Mouse (Mus musculus): ENCODE data around the gene Fam234b. TPM values are rescaled to one million over a fixed set of nuclear protein-coding genes. Genes with fewer than 3 reads are reported as not detected.
A peak's percentile ranks its signal among the peaks of the same experiment; 100 is the strongest.

Gene Fam234b
- polyA plus RNA-seq, 1 experiment, result 1.1 TPM

DNA sequence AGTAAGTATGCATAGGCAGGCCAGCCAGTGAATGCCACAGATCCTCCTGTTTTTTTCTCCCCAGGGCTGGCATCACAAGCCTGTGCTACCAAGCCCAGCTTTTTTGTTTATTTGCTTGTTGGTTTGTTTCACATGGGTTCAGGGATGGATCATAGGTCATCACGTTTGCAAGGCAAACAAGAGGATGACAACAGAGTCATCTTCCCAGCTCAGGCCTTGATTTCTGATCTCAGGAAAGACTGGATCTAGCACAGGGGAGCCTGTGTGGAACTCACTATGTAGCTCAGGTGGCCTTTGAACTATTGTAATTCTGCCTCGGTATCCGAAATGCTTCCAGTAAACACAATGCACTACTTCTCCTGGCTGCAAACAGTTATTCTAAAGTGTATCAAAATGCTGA lies 35.5 kb upstream of the Fam234b start:
- no peaks in the 10 kb centered on the region for H3K9me3 ChIP-seq
- peaks cover 4% of the 10 kb centered on the region for H3K36me3 ChIP-seq (replicated peaks; ENCODE audit: low read length)
- H3K27me3 ChIP-seq (replicated peaks), result peaks cover 9% of the 10 kb centered on the region
- no peak overlapping the region for H3K4me3 ChIP-seq (replicated peaks)
- peaks cover 6% of the 10 kb centered on the region; the same call in 1 of the 2 replicates for H3K4me1 ChIP-seq
- TF ChIP-seq GATA1 (IDR thresholded peaks at IDR 0.05; ENCODE audit: borderline replicate concordance, low read length) (no peak), FLI1 (IDR thresholded peaks at IDR 0.05; ENCODE audit: low read length) (no peak)

DNA sequence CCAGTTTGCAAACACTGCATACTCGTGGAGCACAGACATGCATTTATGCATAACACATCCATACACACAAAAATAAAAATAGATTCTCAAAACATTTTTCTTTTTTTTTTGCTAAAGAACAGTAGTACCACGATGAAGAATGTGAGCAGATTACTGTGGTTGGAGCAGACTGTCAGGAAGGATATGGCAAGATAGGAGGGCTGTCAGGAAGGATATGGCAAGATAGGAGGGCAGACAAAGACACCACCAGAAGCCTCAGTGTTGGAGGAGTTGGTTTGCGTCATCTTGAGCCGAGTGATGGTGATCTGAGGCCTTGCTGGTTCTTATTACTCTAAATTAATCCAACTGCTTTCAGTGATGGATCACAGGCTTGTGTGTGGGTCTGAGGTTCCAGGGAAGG lies 34.9 kb upstream of the Fam234b start:
- Histone ChIP-seq H3K4me3 (replicated peaks) (no peak overlapping the region), H3K36me3 (replicated peaks; ENCODE audit: low read length) (peaks cover 4% of the 10 kb centered on the region), H3K4me1 (peaks cover 12% of the 10 kb centered on the region), H3K27me3 (replicated peaks) (peaks cover 15% of the 10 kb centered on the region), H3K9me3 (no peaks in the 10 kb centered on the region)
- TF ChIP-seq FLI1 (IDR thresholded peaks at IDR 0.05; ENCODE audit: low read length), result no peak

DNA sequence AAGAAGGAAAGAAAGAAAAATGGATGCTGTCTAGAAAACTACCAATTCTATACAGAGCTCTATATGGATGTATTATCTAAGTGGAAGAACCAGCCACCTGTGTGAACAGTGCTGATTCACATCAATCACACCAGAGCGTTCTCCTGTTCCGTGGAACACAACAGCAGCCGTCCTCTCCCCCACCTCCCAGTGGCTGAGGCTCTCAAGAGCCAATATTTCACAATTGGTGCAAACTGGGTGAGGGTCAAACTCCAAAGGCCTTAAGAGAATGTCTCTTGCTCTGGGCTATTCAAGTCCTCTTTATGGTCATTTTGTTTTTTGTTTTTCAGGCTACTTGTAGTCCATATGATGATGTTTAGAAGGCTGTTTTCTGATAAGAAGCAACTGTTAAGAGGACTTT lies 32.6 kb upstream of the Fam234b start:
- Histone ChIP-seq H3K9me3 (no peaks in the 10 kb centered on the region), H3K4me3 (replicated peaks) (no peak overlapping the region), H3K4me1 (peaks cover 15% of the 10 kb centered on the region), H3K27me3 (replicated peaks) (peaks cover 9% of the 10 kb centered on the region), H3K36me3 (replicated peaks; ENCODE audit: low read length) (peaks cover 4% of the 10 kb centered on the region)
- TF ChIP-seq GATA1 (IDR thresholded peaks at IDR 0.05; ENCODE audit: borderline replicate concordance, low read length) (no peak), FLI1 (IDR thresholded peaks at IDR 0.05; ENCODE audit: low read length) (no peak)

DNA sequence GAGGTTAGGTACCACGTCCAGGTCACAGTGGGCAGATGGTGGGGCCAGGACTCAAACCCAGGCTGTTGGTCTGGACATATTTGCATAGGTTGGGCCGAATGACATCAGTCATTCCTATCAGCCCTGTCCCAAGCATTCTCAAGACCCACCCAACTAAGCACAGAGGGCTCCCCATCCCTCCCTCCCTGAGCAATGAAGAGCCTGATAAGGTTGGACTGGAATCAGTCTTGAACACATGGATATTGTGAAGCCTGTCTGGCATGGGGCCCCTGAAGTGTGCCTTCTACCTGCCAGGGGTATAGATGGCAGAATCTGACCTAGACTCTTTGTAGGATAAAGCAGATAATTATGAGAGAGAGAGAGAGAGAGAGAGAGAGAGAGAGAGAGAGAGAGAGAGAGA lies 32.1 kb upstream of the Fam234b start:
- H3K4me3 ChIP-seq (replicated peaks), result no peak overlapping the region
- peaks cover 15% of the 10 kb centered on the region for H3K4me1 ChIP-seq
- peaks cover 9% of the 10 kb centered on the region for H3K27me3 ChIP-seq (replicated peaks)
- TF ChIP-seq GATA1 (IDR thresholded peaks at IDR 0.05; ENCODE audit: borderline replicate concordance, low read length) (no peak), FLI1 (IDR thresholded peaks at IDR 0.05; ENCODE audit: low read length) (no peak)
- peaks cover 4% of the 10 kb centered on the region for H3K36me3 ChIP-seq (replicated peaks; ENCODE audit: low read length)
- H3K9me3 ChIP-seq, result no peaks in the 10 kb centered on the region

DNA sequence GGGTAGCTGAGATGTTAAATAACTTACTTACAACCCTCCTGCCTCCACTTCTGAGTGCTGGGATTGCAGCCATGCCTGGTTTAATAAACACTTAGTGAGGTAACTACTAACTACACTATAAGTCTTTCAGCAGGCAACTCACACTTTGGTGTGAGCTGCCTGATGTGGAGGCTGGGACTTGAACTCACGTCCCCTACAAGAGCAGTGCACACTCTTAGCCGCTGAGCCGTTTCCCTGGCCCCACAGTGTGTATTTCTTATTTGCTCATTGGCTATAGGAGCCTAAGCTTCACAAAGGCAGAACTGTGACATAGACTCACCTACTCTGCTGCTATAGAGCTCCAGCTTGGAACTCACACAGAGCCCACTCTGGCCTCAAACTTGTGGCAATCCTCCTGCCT lies 31.5 kb upstream of the Fam234b start:
- H3K4me3 ChIP-seq (replicated peaks), result no peak overlapping the region
- H3K36me3 ChIP-seq (replicated peaks; ENCODE audit: low read length), result peaks cover 4% of the 10 kb centered on the region
- peaks cover 9% of the 10 kb centered on the region for H3K27me3 ChIP-seq (replicated peaks)
- TF ChIP-seq GATA1 (IDR thresholded peaks at IDR 0.05; ENCODE audit: borderline replicate concordance, low read length), result no peak
- no peak for TF ChIP-seq FLI1 (IDR thresholded peaks at IDR 0.05; ENCODE audit: low read length)
- no peaks in the 10 kb centered on the region for H3K9me3 ChIP-seq
- peaks cover 15% of the 10 kb centered on the region for H3K4me1 ChIP-seq

DNA sequence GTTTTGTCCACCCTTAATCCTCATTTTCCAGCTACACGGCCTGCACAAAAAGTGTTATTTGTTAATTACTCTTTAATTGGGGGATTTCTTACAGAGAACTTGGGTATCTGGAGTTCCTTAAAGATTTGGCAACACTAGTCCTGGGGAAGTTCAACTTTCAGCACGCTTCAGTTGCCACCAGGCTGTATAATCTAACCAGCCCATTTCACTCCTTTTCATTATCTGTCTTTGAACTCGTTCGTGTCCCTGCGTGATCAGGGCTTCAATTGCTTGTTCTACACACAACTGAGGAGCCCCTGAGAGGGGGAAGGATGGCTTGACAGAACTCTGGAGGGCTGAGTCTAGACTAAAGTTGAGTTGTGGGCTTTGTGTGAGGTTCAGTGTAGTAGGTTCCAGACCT lies 31.1 kb upstream of the Fam234b start:
- Histone ChIP-seq H3K4me1 (peaks cover 15% of the 10 kb centered on the region), H3K4me3 (replicated peaks) (no peak overlapping the region), H3K9me3 (no peaks in the 10 kb centered on the region), H3K27me3 (replicated peaks) (peaks cover 9% of the 10 kb centered on the region), H3K36me3 (replicated peaks; ENCODE audit: low read length) (peaks cover 4% of the 10 kb centered on the region)
- TF ChIP-seq GATA1 (IDR thresholded peaks at IDR 0.05; ENCODE audit: borderline replicate concordance, low read length) (no peak), FLI1 (IDR thresholded peaks at IDR 0.05; ENCODE audit: low read length) (no peak)

DNA sequence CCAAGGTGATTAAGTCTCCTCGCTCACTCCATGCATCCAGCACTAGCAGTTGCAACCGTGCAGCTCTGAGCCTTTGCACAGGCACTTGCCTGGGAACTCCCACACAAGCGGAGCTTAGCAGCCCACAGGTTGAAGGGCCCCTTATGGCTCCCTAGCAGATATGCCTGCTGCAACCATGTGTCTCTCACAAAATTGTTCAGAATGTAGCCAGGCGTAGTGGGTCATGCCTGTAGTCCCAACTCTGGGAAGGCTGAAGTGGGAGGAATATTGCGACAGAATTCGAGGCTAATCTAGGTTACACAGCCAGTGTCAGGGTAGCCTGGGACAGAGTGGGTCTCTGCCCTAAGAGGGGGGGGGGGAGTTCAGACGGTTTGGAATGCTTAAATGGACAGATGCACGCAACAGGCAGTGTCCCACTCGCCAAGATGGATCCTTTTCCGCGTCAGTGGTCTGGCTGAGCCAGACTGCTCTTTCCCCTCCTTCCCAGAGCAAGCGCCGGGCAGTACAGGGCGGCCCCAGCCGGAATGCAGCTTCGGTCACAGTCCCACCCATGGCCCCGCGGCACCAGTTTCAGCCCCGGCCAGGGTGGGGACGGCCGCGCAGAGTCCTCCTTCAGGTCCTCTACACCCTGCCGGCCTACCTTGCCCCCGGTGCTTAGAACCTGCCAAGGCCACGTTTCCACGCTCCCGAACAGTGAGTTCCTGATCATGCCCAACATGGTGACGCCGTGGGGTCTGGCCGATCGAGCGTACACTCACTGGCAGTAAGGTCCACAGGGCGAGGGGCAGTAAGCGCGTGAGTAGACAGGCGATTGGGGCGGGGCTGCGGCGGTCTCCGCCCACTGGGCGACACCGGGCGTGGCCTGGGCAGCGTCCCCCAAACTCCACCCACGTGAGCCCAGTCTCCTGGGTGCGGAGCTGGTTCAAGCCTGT lies 30.1 kb upstream of the Fam234b start:
- Histone ChIP-seq H3K9me3 (peaks cover 2% of the 10 kb centered on the region), H3K36me3 (replicated peaks; ENCODE audit: low read length) (peaks cover 4% of the 10 kb centered on the region), H3K4me1 (peaks cover 15% of the 10 kb centered on the region), H3K4me3 (replicated peaks) (peak overlapping the region; percentile 96), H3K27me3 (replicated peaks) (peaks cover 9% of the 10 kb centered on the region)
- TF ChIP-seq FLI1 (IDR thresholded peaks at IDR 0.05; ENCODE audit: low read length), result no peak
- TF ChIP-seq GATA1 (IDR thresholded peaks at IDR 0.05; ENCODE audit: borderline replicate concordance, low read length), result no peak

DNA sequence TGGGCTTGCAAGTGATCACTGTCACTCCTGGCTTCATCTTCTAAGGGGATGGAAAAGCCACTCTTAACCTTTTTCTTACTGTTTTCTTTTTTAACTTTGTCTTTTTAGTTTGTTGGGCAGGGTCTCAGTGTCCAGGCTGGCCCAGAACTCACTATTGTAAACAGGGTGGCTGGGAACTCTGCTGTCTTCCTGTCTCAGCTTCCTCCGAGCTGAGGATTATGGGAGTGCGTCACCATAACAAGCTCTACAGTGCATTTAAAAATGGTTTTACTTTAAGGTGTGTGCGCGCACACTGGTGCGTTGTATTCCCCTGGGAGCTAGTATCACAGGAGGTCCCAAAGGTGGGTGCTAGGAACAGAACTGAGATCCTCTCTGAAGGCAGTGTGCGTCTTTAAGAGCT lies 29.3 kb upstream of the Fam234b start:
- Histone ChIP-seq H3K4me3 (replicated peaks) (peak overlapping the region; percentile 96), H3K4me1 (peaks cover 15% of the 10 kb centered on the region), H3K36me3 (replicated peaks; ENCODE audit: low read length) (peaks cover 3% of the 10 kb centered on the region), H3K27me3 (replicated peaks) (peaks cover 9% of the 10 kb centered on the region), H3K9me3 (peaks cover 10% of the 10 kb centered on the region)
- TF ChIP-seq FLI1 (IDR thresholded peaks at IDR 0.05; ENCODE audit: low read length) (no peak), GATA1 (IDR thresholded peaks at IDR 0.05; ENCODE audit: borderline replicate concordance, low read length) (no peak)

DNA sequence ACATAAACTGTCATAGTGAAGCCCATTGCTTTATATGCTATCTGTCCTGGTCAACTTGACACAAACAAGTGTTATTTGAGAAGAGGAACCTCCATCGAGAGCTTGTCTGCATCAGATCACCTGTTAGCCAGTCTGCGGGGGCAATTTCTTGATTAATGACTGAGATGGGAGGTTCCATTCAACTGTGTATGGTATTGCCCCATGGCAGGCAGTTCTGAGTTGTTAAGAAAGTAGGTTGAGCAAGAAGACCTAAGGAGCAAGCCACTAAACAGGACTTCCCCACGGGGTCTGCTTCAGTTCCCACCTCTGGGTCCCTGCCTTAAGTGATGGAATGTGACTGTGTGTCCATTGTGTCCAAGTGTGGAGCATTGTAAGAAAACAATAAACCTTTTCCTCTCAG lies 28.5 kb upstream of the Fam234b start:
- no peak for TF ChIP-seq GATA1 (IDR thresholded peaks at IDR 0.05; ENCODE audit: borderline replicate concordance, low read length)
- no peak for TF ChIP-seq FLI1 (IDR thresholded peaks at IDR 0.05; ENCODE audit: low read length)

DNA sequence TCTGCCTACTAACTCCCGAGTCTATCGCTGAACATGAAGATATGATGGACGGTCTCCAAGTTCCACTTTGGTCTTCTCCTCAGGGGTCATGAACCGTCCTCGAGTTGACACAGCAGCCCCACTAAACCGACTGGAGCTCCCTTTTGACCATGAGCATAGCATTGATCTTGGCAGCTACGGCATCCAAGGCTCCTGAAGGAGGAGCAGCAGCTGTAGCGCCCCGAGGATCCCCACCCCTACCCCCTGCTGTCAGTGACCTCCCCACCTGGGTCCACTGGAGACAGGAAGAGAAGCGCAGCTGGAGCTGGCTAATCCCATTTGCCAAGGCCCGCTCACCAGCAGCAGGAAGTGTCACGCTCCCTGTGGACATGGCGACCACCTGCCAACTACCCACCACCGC lies 26.0 kb upstream of the Fam234b start:
- no peaks in the 10 kb centered on the region for H3K36me3 ChIP-seq (replicated peaks; ENCODE audit: low read length)
- peaks cover 20% of the 10 kb centered on the region for H3K4me1 ChIP-seq
- peaks cover 13% of the 10 kb centered on the region for H3K9me3 ChIP-seq
- peaks cover 8% of the 10 kb centered on the region for H3K27me3 ChIP-seq (replicated peaks)
- TF ChIP-seq FLI1 (IDR thresholded peaks at IDR 0.05; ENCODE audit: low read length) (no peak), GATA1 (IDR thresholded peaks at IDR 0.05; ENCODE audit: borderline replicate concordance, low read length) (no peak)
- H3K4me3 ChIP-seq (replicated peaks), result no peak overlapping the region

More for the DNA sequence above, 28.5 kb upstream of the Fam234b start:
- Histone ChIP-seq H3K36me3 (replicated peaks; ENCODE audit: low read length) (no peaks in the 10 kb centered on the region), H3K9me3 (peaks cover 13% of the 10 kb centered on the region), H3K4me3 (replicated peaks) (no peak overlapping the region), H3K4me1 (peaks cover 15% of the 10 kb centered on the region), H3K27me3 (replicated peaks) (peaks cover 9% of the 10 kb centered on the region)
